Mouse (Mus musculus) kidney, postnatal 4 days (tissue): ENCODE results near the gene Olfr1512.
"Not testable (repeated sequence)": the region's sequence is repeated elsewhere in the genome, so short reads cannot be mapped to it uniquely, and the experiment has no call there.

Experiments used
- DNase-seq, 2 experiments: peaks; one replicate each; pipeline ENCODE4 v3.0.0; 2021; ENCODE audit warnings: mixed read lengths in 2 of 2

Gene Olfr1512

DNA sequence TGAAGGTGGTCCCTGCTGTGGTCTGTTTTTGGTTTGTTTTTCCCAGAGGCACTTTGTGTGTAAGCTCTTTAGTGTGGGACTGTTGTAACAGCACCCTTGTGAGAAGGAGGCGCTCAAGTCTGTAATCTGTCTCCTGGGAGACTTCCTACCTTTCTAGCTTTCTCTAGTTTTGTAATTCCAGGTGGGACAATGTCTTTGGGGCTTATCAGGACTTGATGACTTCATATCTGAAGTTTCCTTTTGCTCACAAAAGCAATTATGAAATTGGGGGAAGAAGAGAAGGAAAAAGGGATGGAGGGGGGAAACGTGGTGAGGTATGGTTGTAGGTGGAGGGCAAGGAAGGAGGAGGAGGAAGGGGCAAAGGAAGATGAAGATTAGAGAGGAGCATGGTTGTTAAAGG is at the start of gene Olfr1512:
Olfr1512 (minus strand) TSS at position 101 of the 400 bp plus-strand sequence.
- no peak for DNase-seq

DNA sequence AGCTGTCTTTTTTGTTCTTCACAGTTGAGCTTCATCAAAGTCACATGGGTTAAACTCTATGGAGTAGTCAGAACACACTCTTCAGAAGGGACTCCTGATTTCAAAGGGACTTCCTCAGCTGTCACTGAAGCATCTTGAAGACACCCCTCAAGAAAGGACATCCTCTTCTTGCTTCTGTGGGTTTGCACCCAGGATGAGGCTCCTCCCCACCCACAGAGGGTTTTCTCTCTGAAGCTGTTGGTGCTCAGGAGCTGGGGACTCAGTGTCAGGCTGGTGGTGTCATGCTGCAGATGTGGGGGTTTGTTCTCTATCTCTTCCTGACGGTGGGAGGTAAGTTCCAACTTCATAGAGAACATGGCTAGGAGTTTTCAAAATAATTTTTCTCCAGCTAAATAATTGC is 48.7 kb upstream of the Olfr1512 start:
- no peak for DNase-seq

DNA sequence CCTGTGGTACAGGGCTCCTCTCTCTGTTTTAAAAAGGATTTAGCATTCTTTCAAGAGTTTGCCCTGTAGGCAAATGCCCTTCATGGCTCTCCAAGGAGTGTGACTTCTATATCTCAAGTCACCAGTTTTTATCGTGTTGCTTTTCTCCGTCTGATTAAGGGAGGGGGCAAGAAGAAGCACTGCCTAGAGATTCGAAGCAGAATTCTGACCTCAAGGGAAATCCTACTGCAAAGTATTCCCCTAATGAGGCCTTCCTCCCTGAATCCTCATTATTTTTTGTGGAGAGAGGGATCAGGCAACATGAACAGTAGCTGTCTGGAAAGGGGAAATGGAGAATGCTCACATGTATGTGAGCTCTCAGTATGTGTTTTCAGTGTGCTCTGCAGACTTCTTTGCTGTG is 35.3 kb upstream of the Olfr1512 start, which contains the start of gene Olfr1510:
Olfr1510 (minus strand) TSS at position 101 of the 400 bp plus-strand sequence.
- no peak for DNase-seq

DNA sequence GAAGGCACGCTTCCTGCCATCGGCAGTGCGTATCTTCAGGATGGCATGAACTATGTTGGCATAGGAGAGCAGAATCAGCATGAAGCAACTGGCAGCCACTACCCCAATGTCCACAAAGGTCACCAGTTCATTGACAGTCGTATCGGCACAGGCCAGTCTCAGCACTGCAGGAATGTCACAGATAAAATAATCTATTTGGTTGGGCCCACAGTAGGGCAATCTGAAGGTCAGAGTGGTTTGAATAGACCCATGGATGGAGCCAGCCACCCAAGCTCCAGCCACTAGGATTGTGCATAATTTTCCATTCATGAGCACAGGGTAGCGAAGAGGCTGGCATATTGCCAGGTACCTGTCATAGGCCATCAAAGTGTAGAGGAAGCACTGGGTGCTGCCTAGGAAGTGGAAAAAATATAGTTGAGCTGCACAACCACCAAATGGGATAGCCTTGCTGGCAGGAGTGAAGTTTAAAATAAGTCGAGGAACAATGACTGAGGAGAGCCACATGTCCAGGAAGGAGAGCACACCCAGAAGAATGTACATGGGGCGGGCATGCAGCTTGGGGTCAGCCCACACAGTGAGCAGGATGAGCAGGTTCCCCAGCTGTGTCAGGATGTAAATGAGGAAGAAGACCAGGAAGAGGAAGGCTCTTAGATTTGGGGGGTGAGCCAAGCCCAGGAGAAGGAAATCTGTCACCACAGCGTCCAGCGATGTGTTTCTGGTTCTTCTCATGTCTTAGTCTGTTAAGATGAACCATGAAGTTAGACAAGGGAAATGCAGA is 31.4 kb upstream of the Olfr1512 start:
- DNase-seq: not testable (repeated sequence)

DNA sequence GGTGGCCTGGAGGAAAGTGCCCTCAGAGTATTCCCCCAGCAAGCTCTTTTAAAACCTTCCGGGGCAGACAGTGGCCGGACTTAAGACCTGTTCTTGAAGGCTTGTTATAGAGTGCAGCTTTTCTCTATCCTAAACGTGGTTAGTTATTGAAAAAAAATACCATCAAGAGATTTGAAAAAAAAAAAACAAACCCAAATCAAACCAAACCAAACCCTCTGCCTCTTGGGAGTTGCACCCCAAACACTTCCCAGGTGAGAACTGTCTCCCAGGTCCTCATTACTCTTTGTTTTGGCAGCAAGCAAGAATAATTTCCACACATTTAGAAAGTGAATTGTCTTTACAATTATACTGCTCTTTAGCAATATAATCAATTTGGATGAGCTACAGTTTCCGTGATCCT is 18.3 kb upstream of the Olfr1512 start, which contains the start of gene Olfr1511:
Olfr1511 (minus strand) TSS at position 101 of the 400 bp plus-strand sequence.
- no peak for DNase-seq

DNA sequence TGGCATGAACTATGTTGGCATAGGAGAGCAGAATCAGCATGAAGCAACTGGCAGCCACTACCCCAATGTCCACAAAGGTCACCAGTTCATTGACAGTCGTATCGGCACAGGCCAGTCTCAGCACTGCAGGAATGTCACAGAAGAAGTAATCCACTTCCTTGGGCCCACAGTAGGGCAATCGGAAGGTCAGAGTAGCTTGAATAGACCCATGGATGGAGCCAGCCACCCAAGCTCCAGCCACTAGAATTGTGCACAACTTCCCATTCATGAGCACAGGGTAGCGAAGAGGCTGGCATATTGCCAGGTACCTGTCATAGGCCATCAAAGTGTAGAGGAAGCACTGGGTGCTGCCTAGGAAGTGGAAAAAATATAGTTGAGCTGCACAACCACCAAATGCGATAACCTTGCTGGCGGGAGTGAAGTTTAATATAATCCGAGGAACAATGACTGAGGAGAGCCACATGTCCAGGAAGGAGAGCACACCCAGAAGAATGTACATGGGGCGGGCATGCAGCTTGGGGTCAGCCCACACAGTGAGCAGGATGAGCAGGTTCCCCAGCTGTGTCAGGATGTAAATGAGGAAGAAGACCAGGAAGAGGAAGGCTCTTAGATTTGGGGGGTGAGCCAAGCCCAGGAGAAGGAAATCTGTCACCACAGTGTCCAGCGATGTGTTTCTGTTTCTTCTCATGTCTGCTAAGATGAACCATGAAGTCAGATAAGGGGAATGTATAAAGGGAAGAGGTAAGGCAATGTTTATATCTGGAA is 11.3 kb upstream of the Olfr1512 start:
- peak in 1 of 2 experiments; percentile 7 for DNase-seq

DNA sequence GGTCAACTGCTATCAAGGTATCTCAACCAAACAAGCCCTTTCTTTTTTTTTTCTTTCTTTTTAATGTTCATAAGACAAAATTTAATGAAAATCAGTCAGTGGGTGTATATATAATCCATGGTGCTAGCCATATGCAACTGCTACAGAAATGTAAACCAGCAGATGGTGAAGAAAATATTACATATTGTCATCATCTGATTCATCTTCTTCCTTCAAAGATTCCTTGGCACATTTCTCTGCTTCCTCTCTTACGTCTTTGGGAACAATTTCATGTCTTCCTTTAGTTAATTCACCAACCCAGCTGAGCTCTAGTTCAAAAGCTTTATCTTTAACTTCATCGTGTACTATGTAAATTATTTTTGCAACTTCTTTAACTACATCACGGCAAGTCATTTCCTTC is 10.2 kb downstream of the Olfr1512 start:
- no peak for DNase-seq

DNA sequence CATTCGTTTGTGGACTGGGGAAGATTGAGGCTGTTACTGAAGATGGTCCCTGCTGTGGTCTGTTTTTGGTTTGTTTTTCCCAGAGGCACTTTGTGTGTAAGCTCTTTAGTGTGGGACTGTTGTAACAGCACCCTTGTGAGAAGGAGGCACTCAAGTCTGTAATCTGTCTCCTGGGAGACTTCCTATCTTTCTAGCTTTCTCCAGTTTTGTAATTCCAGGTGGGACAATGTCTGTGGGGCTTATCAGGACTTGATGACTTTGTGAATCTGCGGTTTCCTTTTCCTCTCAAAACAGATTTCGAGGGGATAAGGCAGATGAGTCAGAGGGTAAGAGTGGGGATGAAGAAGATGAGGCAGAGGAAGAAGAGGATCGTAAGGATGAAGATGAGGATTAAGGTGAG is 22.7 kb downstream of the Olfr1512 start, which contains the start of gene Olfr1513:
Olfr1513 (minus strand) TSS at position 101 of the 400 bp plus-strand sequence.
- DNase-seq: no peak

DNA sequence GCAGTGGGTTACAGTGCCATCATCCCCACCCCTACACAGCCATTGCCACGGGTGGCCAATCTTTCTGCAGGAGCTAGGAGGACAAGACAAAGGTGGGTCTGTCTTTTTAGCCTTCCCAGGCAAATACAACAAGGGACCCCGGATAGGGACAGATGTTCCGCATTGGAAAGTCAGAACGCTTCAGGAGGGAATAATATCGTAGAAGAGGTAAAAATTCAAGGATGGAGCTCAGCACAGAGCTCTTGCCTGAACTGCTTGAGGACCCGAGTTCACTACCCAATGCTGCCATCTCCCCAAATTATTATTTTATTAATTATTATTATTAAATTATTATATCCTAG is 39.5 kb downstream of the Olfr1512 start:
- DNase-seq: no peak

DNA sequence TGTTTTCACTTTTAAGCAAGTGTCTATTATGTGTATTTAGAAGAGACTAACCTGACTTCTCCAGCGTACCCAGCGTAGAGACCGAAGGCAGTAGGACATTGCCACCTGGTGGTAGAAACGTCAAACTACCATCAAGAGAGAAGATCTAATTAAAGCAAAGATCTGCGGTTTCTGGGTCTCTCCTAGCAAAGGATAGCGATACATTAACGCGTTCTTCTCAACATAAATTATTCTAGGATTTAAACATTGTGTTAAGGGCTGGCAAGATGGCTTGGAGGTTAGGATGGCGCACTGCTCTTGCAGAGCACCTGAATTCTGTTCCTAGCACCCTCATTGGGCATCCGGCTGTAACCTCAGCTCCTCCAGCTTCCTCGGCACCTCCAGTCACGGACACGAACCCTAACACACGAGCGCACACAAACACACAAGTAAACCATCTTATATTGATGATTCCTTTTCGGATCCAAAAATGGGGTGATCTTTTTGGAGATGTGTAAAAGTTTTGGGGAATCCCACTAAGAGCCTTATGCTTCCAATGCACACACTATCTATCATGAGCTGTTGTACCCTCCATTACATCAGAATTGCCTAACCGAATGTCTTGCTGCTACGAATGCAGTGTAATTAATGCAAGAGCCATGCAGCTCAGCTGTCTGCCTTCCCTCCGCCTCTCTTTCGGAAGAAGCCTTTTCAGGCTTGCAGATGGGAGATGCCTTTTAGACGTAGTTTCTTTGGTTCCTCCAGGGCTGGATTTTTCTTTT is 40.0 kb downstream of the Olfr1512 start:
- DNase-seq: peak; percentile 53 to 63

DNA sequence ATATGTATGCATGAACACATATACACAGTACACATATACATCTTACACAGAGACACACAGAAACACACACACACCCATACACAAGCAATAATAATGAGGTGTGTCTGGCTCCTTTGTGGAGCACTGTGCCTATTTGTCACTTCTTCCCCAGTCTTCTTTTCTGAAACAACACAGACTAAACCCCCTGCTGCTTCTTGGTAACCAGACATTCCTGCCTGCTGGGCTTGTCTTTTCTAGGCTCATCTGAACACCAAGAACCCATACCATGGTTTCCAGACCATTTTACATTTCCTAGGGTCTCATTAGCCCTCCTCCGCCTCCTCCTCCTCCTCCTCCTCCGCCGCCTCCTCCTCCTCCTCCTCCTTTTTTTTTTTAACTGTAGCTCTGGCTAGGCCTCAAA is 46.8 kb downstream of the Olfr1512 start:
- no peak for DNase-seq

DNA sequence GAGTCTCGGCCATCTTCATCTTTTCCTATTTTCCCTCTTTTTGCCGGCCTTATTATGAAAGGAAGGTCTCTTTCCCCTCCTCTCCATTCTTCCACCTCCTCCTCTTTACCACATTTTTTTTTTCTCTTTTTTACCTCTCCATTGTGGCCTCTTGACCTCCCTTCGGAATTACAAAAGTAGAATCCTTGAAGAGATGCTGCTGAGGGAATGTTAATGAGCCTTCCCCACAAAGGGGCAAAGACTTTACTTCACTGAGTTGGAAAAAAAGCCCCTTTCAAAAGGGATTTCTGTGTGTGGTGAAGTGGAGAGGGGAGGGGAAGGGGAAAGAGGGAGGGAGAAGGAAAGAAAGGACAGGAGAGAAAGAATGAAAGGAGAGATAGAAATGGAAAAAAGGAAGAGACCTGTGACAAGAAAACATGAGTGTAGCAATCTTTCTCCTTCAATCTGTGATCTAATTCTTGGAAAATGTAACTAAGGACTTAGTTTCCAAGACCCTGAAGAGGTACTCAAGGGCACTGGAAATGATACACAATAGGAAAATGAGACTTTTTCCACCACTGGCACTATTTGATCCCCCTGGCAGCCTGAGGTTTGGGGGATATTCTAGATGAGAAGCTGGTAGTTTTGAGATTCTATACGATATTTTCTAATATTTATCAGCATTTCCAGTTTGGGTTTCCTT is 47.8 kb downstream of the Olfr1512 start:
- no peak for DNase-seq

DNA sequence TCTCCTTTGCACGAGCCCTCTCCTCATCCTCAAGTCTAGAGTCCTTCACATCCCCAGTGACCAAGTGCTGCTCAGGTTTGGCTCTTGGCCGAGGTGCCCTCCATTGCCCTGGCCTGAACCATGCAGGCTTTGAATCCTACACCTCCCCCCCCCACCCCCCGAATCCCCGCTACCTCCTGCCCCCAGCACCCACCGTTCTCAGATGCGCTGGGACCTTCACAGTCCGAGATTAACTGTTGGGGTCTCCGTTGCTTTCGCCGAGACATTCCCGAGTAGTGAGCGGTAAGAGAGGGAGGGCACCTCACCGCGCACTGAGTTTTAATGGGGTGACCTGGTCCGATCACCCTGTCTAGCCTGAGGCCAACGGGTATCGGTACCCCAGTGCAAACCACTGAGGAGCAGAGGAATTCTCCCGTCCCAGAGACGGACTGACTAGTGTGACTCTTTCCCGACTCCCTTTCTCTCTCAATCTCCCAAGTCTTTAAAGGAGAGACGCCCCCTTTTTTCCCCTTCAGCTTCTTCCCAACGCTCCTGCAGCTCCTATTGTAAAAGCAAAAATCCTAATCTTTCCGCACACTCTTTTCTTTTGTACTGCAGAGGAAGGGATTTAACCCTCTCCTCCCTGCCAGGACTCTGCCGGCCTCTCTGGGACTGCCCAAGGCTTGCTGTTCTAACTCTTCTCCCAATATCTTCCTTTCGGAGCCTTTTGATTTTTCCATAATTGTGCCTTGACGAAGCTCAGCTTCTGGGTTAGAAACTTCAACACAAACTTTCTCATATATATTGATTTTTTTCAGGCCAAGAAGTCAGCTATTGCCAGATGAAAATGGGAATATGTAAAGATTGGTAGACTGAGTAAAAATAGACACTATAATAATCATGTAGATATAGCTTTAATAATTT is 50.8 kb downstream of the Olfr1512 start, which contains the start of gene Sall2:
Sall2 (minus strand) TSS at position 853 of the 903 bp plus-strand sequence.
- no peak for DNase-seq

DNA sequence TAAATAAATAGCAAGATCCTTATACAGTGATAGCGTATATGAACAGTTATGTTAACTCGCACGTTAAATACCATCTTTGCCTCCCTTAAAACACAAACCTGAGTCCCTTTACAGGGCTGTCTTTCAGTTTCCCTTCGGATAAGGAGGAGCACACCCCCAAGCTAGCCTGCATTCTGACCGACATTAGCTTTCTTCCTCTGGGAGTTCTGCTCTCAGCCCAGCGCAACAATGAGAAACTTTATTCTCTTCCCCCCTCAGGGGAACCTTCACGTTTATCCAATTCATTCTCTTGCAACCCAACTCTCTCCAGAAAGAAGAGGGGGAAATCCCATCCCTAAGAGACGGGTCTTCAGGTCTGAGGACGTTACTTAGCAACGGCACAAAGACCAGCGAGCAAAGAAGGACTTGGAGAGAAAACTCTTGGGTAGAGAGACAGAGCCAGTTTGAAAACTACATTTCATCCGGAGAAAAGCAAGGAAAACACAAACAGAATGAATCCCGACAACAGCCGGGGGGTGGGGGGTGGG is 51.5 kb downstream of the Olfr1512 start:
- no peak for DNase-seq

DNA sequence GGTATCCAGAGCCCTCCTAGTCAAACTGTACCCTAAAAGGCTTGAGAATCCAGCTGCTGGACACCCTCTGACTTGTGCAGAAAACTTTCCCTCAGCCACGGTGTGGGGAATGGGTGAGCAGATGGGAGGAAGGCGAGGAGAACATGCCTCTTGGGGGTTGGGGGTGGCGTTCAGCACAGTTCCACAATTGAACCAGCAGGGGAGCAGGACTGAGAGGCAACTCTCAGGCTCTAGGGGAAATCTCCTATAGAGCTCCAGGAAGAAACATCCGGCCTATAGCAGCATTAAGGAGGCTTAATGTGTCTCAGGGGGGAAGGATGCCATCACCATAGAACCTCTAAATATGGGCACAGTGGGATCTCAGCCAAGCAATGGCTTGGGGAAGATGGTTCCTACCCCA is 53.1 kb downstream of the Olfr1512 start:
- peak in 1 of 2 experiments; percentile 24 for DNase-seq
